Mouse (Mus musculus) midbrain, embryonic 16.5 days (tissue): Measurements from ENCODE around the gene Duoxa1. TPM values are rescaled to one million over a fixed set of nuclear protein-coding genes. Genes with fewer than 3 reads are reported as not detected.
"Not testable (repeated sequence)": the region's sequence is repeated elsewhere in the genome, so short reads cannot be mapped to it uniquely, and the experiment has no call there.

Experiments
- ATAC-seq: fragments of 200-750 bp; cut with Nextera tagmentation; 2 replicates; pipeline ENCODE4 v1.8.0; 2017; ENCODE audit warnings: moderate TSS enrichment
- H3K27ac ChIP-seq: fragments of 300-500 bp; sonication (generic); 2 replicates; pipeline ENCODE4 v1.5.1; 2014; ENCODE audit warnings: mild to moderate bottlenecking, low read length, mixed read lengths
- H3K27me3 ChIP-seq: fragments of 300-500 bp; sonication (generic); 2 replicates; pipeline ENCODE4 v1.6.1; 2014; ENCODE audit warnings: low read depth, low read length, mixed read lengths; ENCODE audit not compliant: control insufficient read depth, insufficient read depth
- H3K36me3 ChIP-seq: fragments of 300-500 bp; sonication (generic); 2 replicates; pipeline ENCODE4 v1.6.1; 2014; ENCODE audit warnings: mild to moderate bottlenecking, low read length, moderate library complexity, mixed read lengths; ENCODE audit not compliant: control insufficient read depth, insufficient read depth
- H3K4me1 ChIP-seq: fragments of 300-500 bp; sonication (generic); 2 replicates; pipeline ENCODE4 v1.6.1; 2014; ENCODE audit warnings: mild to moderate bottlenecking, low read length, mixed read lengths; ENCODE audit not compliant: control insufficient read depth, insufficient read depth
- H3K4me2 ChIP-seq: fragments of 300-500 bp; sonication (generic); 2 replicates; pipeline ENCODE4 v1.6.1; 2014; ENCODE audit warnings: mild to moderate bottlenecking, low read length, mixed read lengths
- H3K4me3 ChIP-seq: fragments of 300-500 bp; sonication (generic); 2 replicates; pipeline ENCODE4 v1.5.1; 2014; ENCODE audit warnings: low read depth, mild to moderate bottlenecking, low read length, moderate library complexity, mixed read lengths
- H3K9ac ChIP-seq: fragments of 300-500 bp; sonication (generic); 2 replicates; pipeline ENCODE4 v1.6.1; 2014; ENCODE audit warnings: low read depth, low read length, mixed read lengths
- H3K9me3 ChIP-seq: fragments of 300-500 bp; sonication (generic); replicated peaks from 2 replicates; pipeline ENCODE4 v1.6.1; 2014; ENCODE audit warnings: mild to moderate bottlenecking, low read length, mixed read lengths; ENCODE audit not compliant: control insufficient read depth, poor library complexity, severe bottlenecking
- WGBS: fragments of 180-500 bp; shearing (Covaris S2); extraction: QIAGEN DNeasy Blood & Tissue Kit; methylation state at CpG from one replicate; pipeline ENCODE4 v1.1.7; 2014; 5-methylcytosine and 5-hydroxymethylcytosine counted together
- polyA plus RNA-seq: library from polyadenylated mRNA; unstranded; fragments of >200 nt; fragmentation: Nextera tagmentation; extraction: Ambion mirVana; gene quantifications from 2 replicates; pipeline ENCODE4 v1.2.1, GENCODE M21; 2015

The Duoxa1 gene
- polyA plus RNA-seq, 1 experiment from 2014 or later, result 0.26 TPM

DNA sequence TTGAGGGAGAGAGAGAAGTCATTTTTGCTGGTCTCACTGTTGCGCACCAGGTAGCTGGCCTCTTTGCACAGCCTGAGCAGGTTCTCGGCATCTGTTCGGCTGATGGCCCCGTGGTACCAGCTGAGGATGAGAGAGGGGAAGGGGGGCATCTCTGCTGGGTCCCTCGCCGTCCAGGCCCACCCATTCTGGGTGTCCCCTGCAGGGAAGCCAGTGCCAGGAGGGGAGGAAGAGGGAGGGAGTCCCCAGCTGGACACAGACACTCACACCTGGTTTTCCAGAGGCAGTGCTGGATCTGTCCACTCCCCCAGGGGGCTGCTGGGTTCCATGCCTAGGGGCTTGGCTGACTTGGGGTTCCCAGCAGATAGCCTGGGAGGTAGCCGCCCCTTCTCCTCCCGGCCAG is 40.2 kb upstream of the Duoxa1 start:
- no peak overlapping the region for H3K9ac ChIP-seq
- WGBS, result 89% methylated on average over 8 of the region's 8 CpGs
- peaks cover 15% of the 10 kb centered on the region; the same call in 1 of the 2 replicates for H3K36me3 ChIP-seq
- H3K4me3 ChIP-seq, result no peak overlapping the region
- no peaks in the 10 kb centered on the region for H3K27me3 ChIP-seq
- peaks cover 29% of the 10 kb centered on the region for H3K4me1 ChIP-seq
- no peaks in the 10 kb centered on the region for H3K9me3 ChIP-seq
- no peak overlapping the region for H3K4me2 ChIP-seq
- no peak for ATAC-seq
- H3K27ac ChIP-seq, result no peak overlapping the region

DNA sequence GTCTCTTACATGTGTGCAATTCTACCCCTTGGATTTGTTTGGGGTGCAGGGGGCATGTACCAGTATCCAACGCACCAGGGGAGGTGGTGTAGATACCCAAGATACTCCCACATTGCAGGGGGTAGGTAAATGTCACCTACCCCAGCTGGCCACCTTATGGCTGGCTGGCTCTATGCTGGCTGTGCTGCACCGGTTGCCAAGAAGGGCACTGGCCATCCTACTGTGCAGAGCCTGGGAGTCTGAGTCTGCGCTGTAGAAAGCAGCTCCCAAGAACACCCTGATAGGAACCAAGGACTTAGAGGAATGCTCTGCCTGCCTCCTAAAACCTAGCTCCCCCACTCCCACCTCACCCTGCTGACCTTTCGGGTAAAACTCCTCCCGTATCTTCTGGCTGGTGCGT is 39.5 kb upstream of the Duoxa1 start:
- no peaks in the 10 kb centered on the region for H3K9me3 ChIP-seq
- peak overlapping the region; percentile 51; the same call in 1 of the 2 replicates for H3K27ac ChIP-seq
- H3K27me3 ChIP-seq, result no peaks in the 10 kb centered on the region
- WGBS, result 79% methylated on average over 6 of the region's 6 CpGs
- H3K4me2 ChIP-seq, result no peak overlapping the region
- H3K4me3 ChIP-seq, result no peak overlapping the region
- H3K4me1 ChIP-seq, result peaks cover 32% of the 10 kb centered on the region
- no peak for ATAC-seq
- H3K9ac ChIP-seq, result no peak overlapping the region
- peaks cover 15% of the 10 kb centered on the region; the same call in 1 of the 2 replicates for H3K36me3 ChIP-seq

DNA sequence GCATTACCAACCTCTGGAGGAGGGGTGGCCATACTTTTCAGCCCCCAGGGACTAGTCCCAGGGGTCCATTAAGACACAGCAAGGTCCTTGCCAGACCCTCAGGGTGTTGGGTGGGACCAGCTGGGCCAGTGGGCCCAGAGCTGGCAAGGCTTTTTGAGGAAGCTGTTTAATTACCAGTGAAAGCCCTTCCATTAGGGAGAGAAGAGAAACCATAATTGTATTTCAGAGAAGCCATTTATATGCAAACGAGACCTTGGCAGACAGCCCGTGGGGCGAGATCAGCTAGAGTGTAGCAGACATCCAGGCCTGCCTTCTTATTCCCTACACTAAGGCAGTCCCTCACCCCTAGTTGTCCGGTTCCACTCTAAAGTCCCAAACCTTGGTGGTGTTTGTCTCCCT is 38.4 kb upstream of the Duoxa1 start:
- peak; percentile 16; the same call in 1 of the 2 replicates for ATAC-seq
- peaks cover 36% of the 10 kb centered on the region for H3K4me1 ChIP-seq

DNA sequence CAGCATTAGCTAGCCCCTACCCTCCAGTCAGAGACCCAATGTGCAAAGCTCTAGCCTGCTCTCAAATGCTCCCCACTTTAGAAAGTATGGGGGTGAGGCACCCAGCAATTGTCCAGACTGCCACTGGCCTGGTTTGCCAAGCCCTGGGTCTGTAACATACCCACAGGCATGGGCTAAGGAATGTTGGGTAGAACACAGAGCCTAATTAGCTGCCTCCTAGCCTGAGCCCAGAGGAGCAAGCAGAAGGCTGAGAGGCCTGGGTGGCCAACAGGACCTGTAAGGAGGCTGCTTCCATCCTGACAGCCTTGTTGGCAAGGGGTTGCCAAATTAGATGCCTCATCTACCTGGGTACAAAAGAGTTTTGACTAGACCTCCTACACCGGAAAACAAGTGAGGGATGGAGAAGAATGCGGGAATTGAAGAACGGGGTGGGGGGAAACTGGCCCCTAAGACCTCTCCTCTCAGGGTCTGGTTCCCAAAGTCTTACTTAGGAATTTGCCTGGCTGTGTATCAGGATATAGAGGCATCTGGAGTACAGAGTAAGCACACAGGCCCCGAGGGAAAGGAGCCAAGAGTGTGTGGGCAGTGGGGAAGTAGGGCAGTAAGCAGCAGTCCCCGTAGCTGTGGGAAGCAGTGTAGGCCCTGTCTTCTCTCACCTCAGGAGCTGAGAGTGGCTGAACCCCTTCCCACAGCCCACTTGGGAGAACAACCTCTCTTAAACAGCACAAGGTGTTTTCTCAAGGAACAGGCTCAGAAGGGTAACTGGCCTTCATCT is 37.8 kb upstream of the Duoxa1 start:
- peak overlapping the region; percentile 81 for H3K27ac ChIP-seq
- ATAC-seq, result no peak
- 0 out of 2 replicates have a peak, but pooled peaks cover 8% of the 10 kb centered on the region for H3K36me3 ChIP-seq
- H3K4me1 ChIP-seq, result peaks cover 36% of the 10 kb centered on the region
- 54% methylated on average over 5 of the region's 5 CpGs for WGBS
- H3K27me3 ChIP-seq, result no peaks in the 10 kb centered on the region
- no peak overlapping the region for H3K4me2 ChIP-seq
- H3K4me3 ChIP-seq, result no peak overlapping the region
- H3K9ac ChIP-seq, result no peak overlapping the region
- no peaks in the 10 kb centered on the region for H3K9me3 ChIP-seq

More for the DNA sequence above, 38.4 kb upstream of the Duoxa1 start:
- H3K27me3 ChIP-seq, result no peaks in the 10 kb centered on the region
- peaks cover 11% of the 10 kb centered on the region; the same call in 1 of the 2 replicates for H3K36me3 ChIP-seq
- peak overlapping the region; percentile 81 for H3K27ac ChIP-seq
- no peak overlapping the region for H3K4me2 ChIP-seq
- H3K9ac ChIP-seq, result no peak overlapping the region
- H3K9me3 ChIP-seq, result no peaks in the 10 kb centered on the region
- WGBS, result 15% methylated on average over 4 of the region's 4 CpGs
- H3K4me3 ChIP-seq, result no peak overlapping the region

DNA sequence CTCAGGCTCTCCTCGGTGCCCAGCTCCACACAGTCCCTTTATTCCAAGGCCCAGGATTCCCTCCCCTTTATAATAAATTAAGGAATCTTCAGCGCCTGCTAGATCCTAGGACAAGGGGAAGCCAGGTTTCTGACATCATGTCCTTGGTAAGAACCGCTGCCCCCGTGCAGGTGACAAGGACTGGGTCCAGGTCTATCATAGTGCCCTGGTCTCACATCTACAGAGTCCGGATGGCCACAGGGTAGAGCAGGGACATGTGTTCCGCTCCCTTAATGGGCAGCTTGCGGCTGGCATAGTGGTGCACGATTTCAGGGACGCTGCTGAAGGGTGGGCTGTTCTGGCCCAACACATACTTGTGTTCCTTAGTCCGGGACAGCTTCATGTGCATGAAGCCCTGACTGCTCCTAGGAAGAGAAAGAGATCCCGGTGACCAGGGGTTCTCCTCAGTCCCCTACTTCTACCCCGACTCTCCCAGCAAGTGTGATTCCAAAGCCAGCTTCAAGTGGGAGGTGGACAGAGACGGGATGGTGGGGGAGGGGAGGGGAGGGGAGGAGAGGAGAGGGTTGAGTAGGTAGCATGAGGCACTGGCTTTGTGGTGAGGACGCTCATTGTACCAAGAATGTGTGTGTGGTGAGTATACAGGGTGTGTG is 35.7 kb upstream of the Duoxa1 start:
- Histone ChIP-seq H3K36me3 (no peaks in the 10 kb centered on the region), H3K4me1 (peaks cover 36% of the 10 kb centered on the region), H3K27me3 (no peaks in the 10 kb centered on the region), H3K9ac (peak overlapping the region; percentile 92), H3K4me3 (peak overlapping the region; percentile 52), H3K9me3 (no peaks in the 10 kb centered on the region), H3K27ac (peak overlapping the region; percentile 99), H3K4me2 (peak overlapping the region; percentile 79)
- WGBS, result 5% methylated on average over 14 of the region's 14 CpGs
- ATAC-seq, result peak; percentile 54

DNA sequence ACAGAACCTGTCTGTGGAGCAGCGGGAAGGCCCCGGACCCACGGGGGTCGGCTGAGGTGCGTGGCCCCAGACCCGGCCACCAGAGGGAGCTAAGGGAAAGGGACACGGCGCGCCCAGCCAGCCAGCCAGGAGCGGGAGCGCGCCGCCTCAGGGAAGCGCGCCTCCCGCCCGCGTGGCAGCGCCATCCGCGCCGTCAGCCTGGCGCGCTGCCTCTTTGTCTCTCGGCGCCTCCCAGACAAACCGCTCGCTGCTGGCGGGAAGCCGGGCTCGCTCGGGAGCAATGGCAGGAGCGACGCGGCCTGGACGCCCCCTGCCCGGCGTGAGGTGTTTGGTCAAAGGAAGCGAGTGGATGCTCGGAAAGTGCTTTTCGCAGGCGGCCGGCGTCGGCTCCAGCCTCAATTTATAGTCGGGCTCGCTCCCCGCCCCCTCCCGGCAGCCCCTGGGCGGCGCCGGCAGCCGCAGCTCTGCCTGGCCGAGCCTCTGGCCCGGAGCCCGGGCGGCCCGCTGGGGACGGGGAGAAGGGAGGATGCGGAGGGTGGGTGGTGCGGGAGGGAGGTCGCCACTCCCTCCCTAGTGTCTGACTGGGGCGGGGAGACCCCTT is 35.1 kb upstream of the Duoxa1 start:
- H3K4me1 ChIP-seq, result peaks cover 36% of the 10 kb centered on the region
- no peaks in the 10 kb centered on the region for H3K9me3 ChIP-seq
- peak; percentile 83 for ATAC-seq
- peak overlapping the region; percentile 99 for H3K27ac ChIP-seq
- peak overlapping the region; percentile 92 for H3K9ac ChIP-seq
- peak overlapping the region; percentile 52 for H3K4me3 ChIP-seq
- peak overlapping the region; percentile 79 for H3K4me2 ChIP-seq
- H3K27me3 ChIP-seq, result no peaks in the 10 kb centered on the region
- no peaks in the 10 kb centered on the region for H3K36me3 ChIP-seq
- under 1% methylated on average over 41 of the region's 63 CpGs for WGBS

DNA sequence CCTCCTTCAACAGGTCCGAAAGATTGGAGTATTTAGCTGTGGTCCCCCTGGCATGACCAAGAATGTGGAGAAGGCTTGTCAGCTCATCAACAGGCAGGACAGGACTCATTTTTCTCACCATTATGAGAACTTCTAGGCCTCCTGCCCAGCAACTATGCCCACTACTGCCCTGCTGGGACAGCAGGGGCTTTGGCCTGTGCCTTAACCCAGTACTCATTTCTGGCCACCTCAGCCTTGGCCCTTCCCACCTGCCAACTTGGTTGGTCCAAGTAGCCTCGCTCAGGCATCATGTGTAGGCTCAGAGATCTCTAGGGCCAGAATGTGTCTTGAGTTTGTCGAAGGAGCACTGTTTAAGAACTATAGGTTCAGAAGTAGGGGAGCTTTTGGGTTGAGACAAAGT is 33.7 kb upstream of the Duoxa1 start:
- no peak for ATAC-seq
- H3K9ac ChIP-seq, result no peak overlapping the region
- H3K4me3 ChIP-seq, result no peak overlapping the region
- WGBS, result 89% methylated on average over 3 of the region's 3 CpGs
- peaks cover 32% of the 10 kb centered on the region for H3K4me1 ChIP-seq
- H3K9me3 ChIP-seq, result no peaks in the 10 kb centered on the region
- no peaks in the 10 kb centered on the region for H3K27me3 ChIP-seq
- H3K27ac ChIP-seq, result no peak overlapping the region; the same call in 1 of the 2 replicates
- no peak overlapping the region for H3K4me2 ChIP-seq
- H3K36me3 ChIP-seq, result no peaks in the 10 kb centered on the region

DNA sequence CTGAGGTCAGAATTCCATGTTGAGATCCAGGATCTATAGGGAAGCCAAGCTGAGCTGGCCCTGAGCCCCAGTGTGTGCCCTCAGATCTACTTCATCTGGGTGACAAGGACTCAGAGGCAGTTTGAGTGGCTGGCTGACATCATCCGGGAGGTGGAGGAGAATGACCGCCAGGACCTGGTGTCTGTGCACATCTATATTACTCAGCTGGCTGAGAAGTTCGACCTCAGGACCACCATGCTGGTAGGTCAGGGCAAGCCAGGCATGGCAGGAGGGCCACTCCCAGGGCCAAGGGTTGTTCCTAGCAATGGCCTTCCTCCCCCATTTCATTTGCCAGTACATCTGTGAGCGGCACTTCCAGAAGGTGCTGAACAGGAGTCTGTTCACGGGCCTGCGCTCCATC is 32.6 kb upstream of the Duoxa1 start:
- not testable (repeated sequence) for H3K9me3 ChIP-seq, H3K4me2 ChIP-seq, H3K27me3 ChIP-seq, ATAC-seq, H3K27ac ChIP-seq, H3K36me3 ChIP-seq, H3K9ac ChIP-seq, H3K4me3 ChIP-seq
- peaks cover 21% of the 10 kb centered on the region for H3K4me1 ChIP-seq
- 94% methylated on average over 6 of the region's 6 CpGs for WGBS
